Mouse (Mus musculus): ENCODE measurements at regions not wholly inside any gene's neighbourhood (a gene's known extent, or its start where the extent isn't known, plus 50 kb on each side); places are given as distances from the start of the nearest gene placed in this dataset.

DNA sequence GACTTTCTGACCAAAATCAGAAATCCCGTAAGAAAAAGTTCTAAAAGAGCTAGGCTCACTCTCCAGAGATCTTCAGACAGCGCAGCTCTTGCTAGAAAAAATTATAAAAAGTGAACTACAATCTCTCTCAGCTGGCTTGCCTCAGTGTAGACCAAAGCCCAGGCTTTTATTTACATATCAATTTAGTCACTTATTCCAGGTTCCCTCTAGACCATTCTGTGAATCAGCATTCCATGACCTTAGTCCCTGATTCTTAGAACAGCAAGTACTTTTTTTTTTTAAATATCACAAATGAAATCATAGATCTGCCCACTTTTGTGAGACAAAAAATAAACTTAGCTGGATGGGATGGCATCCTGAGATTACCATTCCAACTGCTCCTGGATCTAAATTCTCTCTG is 64.8 kb upstream of the Barx2 start:
- TF ChIP-seq POLR2A (IDR thresholded peaks at IDR 0.05; ENCODE audit: borderline replicate concordance, control insufficient read depth, low read depth, low read length) (no peak), CTCF (IDR thresholded peaks at IDR 0.05; ENCODE audit: control insufficient read depth, insufficient read depth, low read length) (no peak)

Measured in bone marrow, adult 2 months (tissue).